In the genomic region with DNA sequence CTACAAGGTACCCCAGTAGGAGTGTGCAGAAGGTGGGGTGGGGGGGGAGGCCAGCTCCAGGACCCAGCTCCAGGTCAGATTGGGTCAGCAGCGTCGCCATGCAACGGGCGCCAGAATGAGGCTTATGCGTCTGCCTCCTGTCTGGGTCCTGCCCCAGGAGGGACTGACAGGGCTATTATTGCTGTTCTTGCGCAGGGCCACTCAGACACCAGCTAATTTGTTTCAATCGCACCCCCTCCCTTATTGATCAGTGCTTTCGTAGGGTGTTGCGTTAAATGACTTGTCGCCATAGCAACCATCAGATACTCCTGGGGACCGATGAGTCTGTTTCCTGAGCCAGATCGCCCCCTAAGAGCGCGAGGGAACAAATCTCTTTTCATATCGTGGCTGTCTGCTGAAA, we compare ENCODE assay signal across 11 mouse cellular contexts.
DNase-seq lines count a peak whose midpoint lies in the region; ATAC-seq and TF ChIP-seq lines count a peak whose summit lies in the region.
"Had no signal": no experiment of that assay in that cellular context is flagged by ENCODE, and none has a peak within 500 bp of the region (broad histone marks: within the 10 kb centered on the region; RNA-seq: fewer than 3 reads in every experiment).

No protein-coding gene starts in this region.

- H3K4me2 ChIP-seq in forebrain, embryonic 15.5 days (replicated peaks): peak overlapping the region; percentile 15
- H3K4me2 ChIP-seq: liver, embryonic 12.5 days had no signal

- no peak for TF ChIP-seq POLR2A in lung, adult 2 months (IDR thresholded peaks at IDR 0.05; ENCODE audit: borderline replicate concordance, extremely low read depth, low read depth, low read length)

- WGBS in forebrain, embryonic 15.5 days: 3% methylated on average over 15 of the region's 15 CpGs
- WGBS in lung, adult 2 months: 5% methylated on average over 15 of the region's 15 CpGs

- peak overlapping the region; percentile 64; the same call in 1 of the 2 replicates for H3K27ac ChIP-seq in layer of hippocampus, adult 2 months
- H3K27ac ChIP-seq in forebrain, embryonic 15.5 days (replicated peaks): no peak overlapping the region
- H3K27ac ChIP-seq: liver, embryonic 12.5 days had no signal

- no peak overlapping the region for H3K9ac ChIP-seq in forebrain, embryonic 15.5 days (replicated peaks)
- H3K9ac ChIP-seq: liver, embryonic 12.5 days had no signal

- H3K36me3 ChIP-seq in forebrain, embryonic 15.5 days: no peaks in the 10 kb centered on the region
- H3K36me3 ChIP-seq: liver, embryonic 12.5 days had no signal

- 0 out of 2 replicates have a peak, but pooled peaks have one; percentile 23 for ATAC-seq in forebrain, embryonic 15.5 days (replicated peaks)
- ATAC-seq: liver, embryonic 12.5 days had no signal

- peak in 1 of 2 experiments; percentile 56 for DNase-seq in layer of hippocampus, adult 2 months (ENCODE audit: low spot score in 2 of 2)
- no peak for DNase-seq in layer of hippocampus, adult 11-12 months (ENCODE audit: low spot score)
- DNase-seq in mesoderm, embryonic 11.5 days (ENCODE audit: low read depth, low spot score): peak; percentile 58
- no peak for DNase-seq in thymus, postnatal 36 days
- no peak for DNase-seq in gastrocnemius, postnatal 25 days
- no peak for DNase-seq in lung, adult 2 months
- no peak for DNase-seq in kidney, adult 11 months
- DNase-seq: cerebellum, postnatal 14 days; heart, postnatal 4 days had no signal

- H3K4me3 ChIP-seq in layer of hippocampus, adult 2 months: peak overlapping the region; percentile 20; the same call in 1 of the 2 replicates
- no peak overlapping the region for H3K4me3 ChIP-seq in forebrain, embryonic 15.5 days
- no peak overlapping the region for H3K4me3 ChIP-seq in lung, adult 2 months (replicated peaks; ENCODE audit: extremely low read depth, low read depth, low read length)
- H3K4me3 ChIP-seq: liver, embryonic 12.5 days had no signal

- no peak for TF ChIP-seq CTCF in layer of hippocampus, adult 2 months (conservative IDR thresholded peaks at IDR 0.05)
- no peak for TF ChIP-seq CTCF in lung, adult 2 months (IDR thresholded peaks at IDR 0.05; ENCODE audit: insufficient read depth, low read length)

- peaks cover 22% of the 10 kb centered on the region; the same call in 1 of the 2 replicates for H3K27me3 ChIP-seq in forebrain, embryonic 15.5 days

- no peaks in the 10 kb centered on the region for H3K9me3 ChIP-seq in forebrain, embryonic 15.5 days
- H3K9me3 ChIP-seq: liver, embryonic 12.5 days had no signal

- H3K4me1 ChIP-seq in forebrain, embryonic 15.5 days: peaks cover 20% of the 10 kb centered on the region
- H3K4me1 ChIP-seq in lung, adult 2 months (ENCODE audit: control insufficient read depth, insufficient read depth, low read length): peaks cover 2% of the 10 kb centered on the region; the same call in 1 of the 2 replicates
- H3K4me1 ChIP-seq: liver, embryonic 12.5 days had no signal
